Mouse (Mus musculus): Measurements from ENCODE around the gene Ablim2. TPM values are rescaled to one million over a fixed set of nuclear protein-coding genes. Genes with fewer than 3 reads are reported as not detected.

Gene Ablim2
- total RNA-seq, 2 experiments from 2014 or later = 40.7 to 42.5 TPM

DNA sequence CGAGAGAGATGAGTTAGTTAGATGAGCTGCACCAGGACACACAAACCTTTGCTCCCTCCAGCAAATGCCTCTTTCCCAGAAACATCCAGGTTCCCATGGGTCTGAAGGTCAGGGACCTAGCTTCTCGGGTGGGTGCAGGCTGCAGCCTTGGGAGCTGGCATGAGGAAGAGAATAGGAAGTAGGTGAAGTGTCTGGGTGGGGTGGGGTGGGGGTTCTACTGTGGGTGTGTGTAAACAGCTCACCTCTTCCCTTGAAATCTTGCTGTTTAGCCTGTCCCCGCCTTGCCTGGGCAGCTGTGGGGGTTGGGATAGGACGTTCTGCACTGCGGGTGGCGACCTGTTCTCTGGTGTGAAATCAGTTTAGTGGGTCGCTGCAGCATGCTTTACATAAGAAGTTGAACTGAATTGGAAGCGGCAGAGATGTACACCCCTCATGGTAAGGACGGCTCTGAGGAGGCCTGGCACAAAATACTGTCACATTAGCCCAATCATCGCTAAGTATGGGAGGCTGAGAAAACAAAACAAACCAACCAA, 25.0 kb downstream of the Ablim2 start:
- Histone ChIP-seq H3K27ac (no peak overlapping the region), H3K4me3 (no peak overlapping the region)
- intact Hi-C loops (cut with DNase I) = no loop called here
- DNase-seq = no peak
- no peak for TF ChIP-seq CTCF (IDR thresholded peaks at IDR 0.05)

DNA sequence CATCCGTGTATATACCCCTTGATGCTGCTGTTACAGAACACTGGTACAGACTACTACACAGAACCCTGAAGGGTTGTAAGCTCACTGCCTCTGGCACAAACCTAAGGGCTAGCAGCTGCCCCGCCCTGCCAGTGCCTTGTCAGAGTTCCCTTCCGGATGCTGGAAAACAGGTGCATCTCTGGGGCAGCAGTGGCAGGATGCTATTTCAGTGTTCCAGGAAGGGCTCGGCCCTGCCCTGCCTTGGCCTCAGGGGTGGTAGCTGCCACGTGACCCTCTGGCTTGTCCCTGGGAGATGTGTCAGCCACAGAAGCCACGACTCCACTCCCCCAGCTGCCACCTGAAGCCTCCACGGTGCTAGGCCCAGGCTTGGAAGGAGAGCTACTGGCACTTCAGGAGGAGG, 28.2 kb downstream of the Ablim2 start:
- no peak for TF ChIP-seq CTCF (IDR thresholded peaks at IDR 0.05)
- DNase-seq = peak; percentile 93
- intact Hi-C loops (cut with DNase I) = no loop called here
- Histone ChIP-seq H3K4me3 (peak overlapping the region; percentile 54), H3K27ac (peak overlapping the region; percentile 93)

DNA sequence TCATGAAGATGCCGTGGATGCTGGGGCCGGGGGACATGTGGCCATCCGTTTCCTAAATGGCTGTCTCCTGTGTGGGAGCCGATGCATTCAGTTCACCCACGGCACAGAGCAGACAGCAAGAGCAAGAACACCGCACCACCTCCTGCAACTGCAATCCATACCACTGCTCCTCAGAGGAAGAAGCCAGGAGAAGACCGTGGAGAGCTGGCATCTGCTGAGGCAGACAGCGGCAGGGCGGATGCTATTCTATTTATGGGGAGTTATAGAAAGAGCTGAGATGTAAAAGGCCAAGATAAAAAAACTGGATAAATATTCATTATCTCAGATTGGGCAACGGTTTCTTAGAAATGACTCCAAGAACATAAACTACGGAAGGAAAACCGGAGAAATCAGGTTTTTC, 30.2 kb downstream of the Ablim2 start:
- no peak for DNase-seq

DNA sequence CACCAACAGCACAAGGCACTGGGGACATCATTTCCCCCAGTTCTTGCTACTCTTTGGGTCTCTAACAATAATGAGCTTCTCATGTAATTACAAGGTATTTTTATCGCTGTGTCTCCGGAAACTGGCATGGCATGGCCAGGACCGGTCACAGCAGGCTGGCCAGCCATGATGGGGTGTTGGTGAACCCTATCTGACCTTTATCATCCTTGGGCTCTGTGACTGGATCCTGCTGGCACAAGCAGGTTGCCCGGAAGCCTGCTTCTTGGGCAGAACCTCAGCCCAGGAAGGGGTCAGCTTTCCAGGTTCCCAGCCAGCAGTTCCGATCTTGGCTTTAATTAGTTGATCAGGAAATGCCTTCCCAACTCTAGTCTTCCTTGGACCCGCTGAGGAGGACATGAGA, 31.0 kb downstream of the Ablim2 start:
- peak overlapping the region; percentile 93 for H3K27ac ChIP-seq
- no peak overlapping the region for H3K4me3 ChIP-seq
- intact Hi-C loops (cut with DNase I) = no loop called here
- DNase-seq = peak; percentile 47
- no peak for TF ChIP-seq CTCF (IDR thresholded peaks at IDR 0.05)

More for the DNA sequence above, 30.2 kb downstream of the Ablim2 start:
- Histone ChIP-seq H3K27ac (peak overlapping the region; percentile 93), H3K4me3 (no peak overlapping the region)
- intact Hi-C loops (cut with DNase I) = no loop called here
- no peak for TF ChIP-seq CTCF (IDR thresholded peaks at IDR 0.05)

DNA sequence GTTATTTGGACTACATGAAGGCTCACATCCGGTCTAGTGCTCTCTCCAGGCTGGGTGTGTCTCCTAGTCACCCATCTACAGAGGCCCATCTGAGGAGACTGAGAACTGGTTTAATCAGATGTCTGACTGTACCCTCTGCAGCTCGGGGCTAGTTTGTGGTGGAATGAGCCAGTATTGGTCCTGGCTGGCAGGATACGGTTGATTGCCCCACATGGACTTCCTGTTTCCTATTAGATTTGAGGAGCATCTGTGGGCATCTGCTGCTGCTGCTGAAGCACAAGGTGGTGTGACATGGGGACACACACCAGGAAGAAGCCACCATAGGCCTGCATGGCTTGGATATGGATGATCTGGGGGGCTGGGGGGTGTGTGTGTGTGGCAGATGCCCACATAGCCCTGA, 32.0 kb downstream of the Ablim2 start:
- no peak for DNase-seq
- intact Hi-C loops (cut with DNase I) = no loop called here
- no peak for TF ChIP-seq CTCF (IDR thresholded peaks at IDR 0.05)
- H3K27ac ChIP-seq = peak overlapping the region; percentile 93
- H3K4me3 ChIP-seq = no peak overlapping the region

DNA sequence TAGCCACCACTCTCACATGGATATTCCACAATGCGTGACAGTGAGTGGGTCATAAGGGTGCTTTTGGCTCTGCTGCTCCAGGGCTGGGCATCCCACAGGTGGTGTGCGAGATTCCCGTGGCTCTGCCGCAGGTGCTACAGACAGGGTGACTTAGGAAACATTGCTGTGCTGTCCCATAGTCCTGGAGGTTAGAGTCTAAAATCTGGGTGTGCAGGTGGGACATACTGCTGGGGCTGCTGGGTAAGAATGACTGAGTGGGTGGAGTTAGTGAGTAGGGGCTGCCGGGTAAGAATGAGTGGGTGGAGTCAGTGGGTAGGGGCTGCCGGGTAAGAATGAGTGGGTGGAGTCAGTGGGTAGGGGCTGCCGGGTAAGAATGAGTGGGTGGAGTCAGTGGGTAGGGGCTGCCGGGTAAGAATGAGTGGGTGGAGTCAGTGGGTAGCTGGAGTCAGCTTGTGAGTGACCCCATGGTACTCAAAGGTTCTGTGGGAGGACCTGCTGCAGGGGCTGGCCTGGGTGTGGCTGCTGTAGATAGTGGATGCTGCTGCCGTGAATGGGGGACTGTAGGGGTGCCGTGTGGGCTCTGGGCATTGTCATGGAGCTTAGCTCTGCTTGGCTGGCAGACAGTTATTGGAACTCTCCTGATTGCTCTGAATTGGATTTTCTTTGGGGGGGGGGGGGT, 32.8 kb downstream of the Ablim2 start:
- H3K27ac ChIP-seq = peak overlapping the region; percentile 93; the same call in 1 of the 2 replicates
- intact Hi-C loops (cut with DNase I) = no loop called here
- H3K4me3 ChIP-seq = no peak overlapping the region
- TF ChIP-seq CTCF (IDR thresholded peaks at IDR 0.05) = no peak
- peak; percentile 13 for DNase-seq

DNA sequence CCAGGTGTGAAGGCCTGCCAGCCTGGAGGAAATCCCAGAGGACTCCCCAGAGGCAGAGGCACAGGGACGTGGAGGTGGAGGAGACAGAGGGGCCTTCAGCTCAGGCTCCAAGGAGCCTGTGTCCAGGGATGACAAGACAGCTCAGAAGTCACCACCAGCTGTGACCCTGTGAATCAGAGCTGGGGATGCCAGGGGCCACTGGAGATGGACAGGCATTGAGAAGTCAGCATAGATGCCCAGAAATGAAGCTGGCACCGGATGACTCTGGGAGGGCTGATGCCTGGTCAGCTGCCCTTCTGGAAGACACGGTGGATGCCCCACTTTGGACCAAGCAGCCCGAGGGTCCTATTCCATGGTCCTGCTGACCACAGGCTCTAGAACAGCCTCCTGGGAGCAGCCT, 36.3 kb downstream of the Ablim2 start:
- DNase-seq = peak; percentile 69
- intact Hi-C loops (cut with DNase I) = loop anchor here (2.0 kb wide), 2 partner anchors 37 to 65 kb away; partner anchors contain the start of gene Ablim2
- H3K27ac ChIP-seq = peak overlapping the region; percentile 88

DNA sequence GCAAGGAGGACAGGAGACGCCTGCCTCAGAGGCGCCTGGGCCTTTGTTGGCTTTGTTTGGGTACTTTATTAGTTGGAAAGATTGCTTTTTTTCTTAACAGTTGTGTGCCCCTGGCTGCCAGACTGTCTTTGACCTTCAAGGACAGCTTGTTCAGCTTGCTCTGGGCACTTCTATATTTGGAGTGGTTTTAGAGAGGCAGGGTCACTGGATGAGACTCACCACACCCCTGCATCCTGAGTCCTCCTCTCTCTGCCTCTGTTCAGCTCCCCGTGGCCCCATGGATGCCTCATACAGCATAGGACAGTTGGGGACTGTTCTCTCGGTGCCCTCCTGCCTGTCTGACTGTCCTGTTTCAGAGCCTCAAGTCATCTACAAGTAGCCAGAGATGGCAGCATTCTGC, 37.3 kb downstream of the Ablim2 start:
- intact Hi-C loops (cut with DNase I) = loop anchor here (2.0 kb wide), 2 partner anchors 38 to 64 kb away; partner anchors contain the start of gene Ablim2
- peak; percentile 23 for DNase-seq
- no peak for TF ChIP-seq CTCF (IDR thresholded peaks at IDR 0.05)
- H3K4me3 ChIP-seq = no peak overlapping the region
- peak overlapping the region; percentile 88 for H3K27ac ChIP-seq

More for the DNA sequence above, 36.3 kb downstream of the Ablim2 start:
- TF ChIP-seq CTCF (IDR thresholded peaks at IDR 0.05) = no peak
- H3K4me3 ChIP-seq = no peak overlapping the region

DNA sequence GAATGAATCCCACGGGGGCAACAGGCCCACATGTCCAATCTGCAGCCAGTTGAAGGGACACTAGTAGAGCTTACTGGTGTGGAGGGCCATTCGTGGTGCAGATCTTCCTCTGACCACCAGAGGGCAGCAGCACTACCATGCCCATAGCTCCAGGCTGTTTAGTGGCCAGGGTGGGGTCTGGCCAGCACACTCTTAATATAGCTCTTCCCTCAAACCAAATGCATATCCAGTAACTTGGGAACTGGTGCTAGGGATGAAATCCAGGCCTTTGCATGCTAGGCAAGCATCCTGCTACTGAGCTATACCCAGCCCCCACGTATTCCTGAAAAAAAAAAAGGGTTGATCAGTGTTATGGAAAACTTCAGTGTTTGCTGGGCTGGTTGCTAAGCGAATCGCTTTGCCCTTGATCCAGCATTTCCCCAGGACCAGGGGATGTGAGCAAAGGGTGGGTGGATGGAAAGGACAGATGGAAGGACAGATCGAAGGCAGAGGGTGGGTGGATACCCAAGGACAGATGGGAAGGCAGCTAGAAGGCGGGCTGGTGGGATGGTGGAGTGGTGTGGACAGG, 37.9 kb downstream of the Ablim2 start:
- Histone ChIP-seq H3K27ac (peak overlapping the region; percentile 88), H3K4me3 (0 out of 2 replicates have a peak overlapping the region, but pooled peaks have one; percentile 7)
- TF ChIP-seq CTCF (IDR thresholded peaks at IDR 0.05) = peak; percentile 98
- peak; percentile 84 for DNase-seq
- intact Hi-C loops (cut with DNase I) = loop anchor here (2.0 kb wide), 2 partner anchors 39 to 63 kb away; partner anchors contain the start of gene Ablim2

DNA sequence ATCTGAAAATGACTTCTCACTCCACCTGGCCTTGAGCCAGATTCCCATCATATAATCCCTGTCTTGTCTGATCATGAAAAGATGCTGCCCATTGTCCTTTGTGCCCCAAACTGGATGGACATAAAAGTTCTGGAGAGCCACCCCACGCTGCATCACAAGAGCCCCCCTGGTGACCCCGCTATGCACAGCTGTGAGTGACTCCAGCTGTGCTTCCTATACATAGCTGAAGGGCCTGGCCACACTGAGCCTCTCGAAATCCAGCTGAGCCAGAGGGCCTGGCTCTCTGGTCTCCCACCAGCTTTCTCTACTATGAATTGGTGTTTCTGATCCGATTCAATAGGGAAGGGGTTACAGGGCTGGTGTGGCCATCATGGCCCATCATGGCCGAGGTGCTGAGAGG, 38.5 kb downstream of the Ablim2 start:
- Histone ChIP-seq H3K27ac (peak overlapping the region; percentile 88), H3K4me3 (no peak overlapping the region)

DNA sequence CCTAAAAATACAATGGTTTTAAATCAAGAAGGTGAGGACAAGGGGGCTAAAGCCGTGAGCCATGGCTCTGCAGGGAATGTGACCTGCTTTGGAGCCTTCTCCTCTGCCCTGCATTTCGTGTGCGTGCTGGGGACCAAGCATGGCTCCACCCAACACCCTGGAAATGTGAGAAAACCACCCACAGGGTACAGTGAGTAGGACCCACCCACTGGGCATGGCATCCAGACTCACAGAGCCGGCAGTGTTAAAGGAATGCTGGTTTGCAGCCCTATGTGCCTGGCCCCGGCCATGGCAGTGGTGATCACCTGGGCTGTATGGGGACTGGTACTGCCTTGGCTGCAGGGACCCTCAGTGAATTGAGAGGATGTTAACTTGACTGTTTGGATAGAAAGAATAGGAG, 41.4 kb downstream of the Ablim2 start:
- no peak for TF ChIP-seq CTCF (IDR thresholded peaks at IDR 0.05)
- no peak for DNase-seq
- Histone ChIP-seq H3K4me3 (no peak overlapping the region), H3K27ac (peak overlapping the region; percentile 87)
- intact Hi-C loops (cut with DNase I) = no loop called here

More for the DNA sequence above, 38.5 kb downstream of the Ablim2 start:
- TF ChIP-seq CTCF (IDR thresholded peaks at IDR 0.05) = no peak
- no peak for DNase-seq
- intact Hi-C loops (cut with DNase I) = no loop called here

DNA sequence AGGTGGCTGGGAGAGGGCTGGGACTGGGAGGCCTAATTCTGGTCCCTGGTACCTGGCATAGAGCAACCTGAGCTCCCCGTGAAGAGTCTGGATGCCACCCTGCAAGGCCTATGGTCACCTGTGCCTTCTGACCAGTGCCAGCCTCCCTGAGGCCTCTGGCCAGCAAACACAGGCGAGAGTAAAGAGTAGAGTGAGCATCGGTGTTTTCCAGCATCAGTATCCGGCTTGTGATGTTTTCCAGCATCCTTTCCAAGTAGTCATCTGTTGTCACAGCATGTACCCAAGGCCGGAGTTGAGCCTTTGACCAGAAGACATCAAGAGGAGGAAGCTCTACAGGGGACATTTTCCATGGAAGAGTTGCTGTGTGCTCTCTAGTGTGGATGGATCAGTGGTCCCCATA, 45.7 kb downstream of the Ablim2 start:
- no peak for TF ChIP-seq CTCF (IDR thresholded peaks at IDR 0.05)
- intact Hi-C loops (cut with DNase I) = no loop called here
- Histone ChIP-seq H3K27ac (peak overlapping the region; percentile 76), H3K4me3 (no peak overlapping the region)
- no peak for DNase-seq

DNA sequence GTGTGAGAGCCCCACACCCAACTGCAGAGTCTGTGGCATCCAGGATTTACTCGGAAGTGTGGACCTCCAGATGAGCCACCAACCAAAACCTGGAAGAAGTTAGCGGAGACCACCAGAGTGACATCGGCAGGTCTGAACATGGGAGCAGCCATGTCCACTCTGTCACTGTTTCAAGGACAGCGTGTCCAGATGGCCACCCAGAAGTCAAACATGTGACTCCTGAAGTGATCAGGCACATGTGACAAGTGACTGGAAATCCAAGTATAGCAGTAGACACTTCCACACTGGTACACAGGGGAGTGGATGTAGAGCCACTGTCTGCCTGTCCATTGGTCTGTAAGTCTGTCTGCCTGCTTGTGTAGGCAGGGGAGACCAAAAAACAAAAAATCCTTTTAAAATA, 47.0 kb downstream of the Ablim2 start:
- Histone ChIP-seq H3K4me3 (no peak overlapping the region), H3K27ac (no peak overlapping the region)
- intact Hi-C loops (cut with DNase I) = no loop called here
- TF ChIP-seq CTCF (IDR thresholded peaks at IDR 0.05) = no peak
- no peak for DNase-seq
